Mouse (Mus musculus) testis, adult 2 months (tissue): ENCODE results near the gene Cyp4f39. TPM values are rescaled to one million over a fixed set of nuclear protein-coding genes. Genes with fewer than 3 reads are reported as not detected.

Source experiments
- H3K27ac ChIP-seq: fragments of 200-500 bp; 2 replicates; pipeline ENCODE4 v1.5.1; 2012; ENCODE audit warnings: low read depth, low read length; ENCODE audit not compliant: control insufficient read depth, insufficient read depth
- H3K27me3 ChIP-seq: fragments of 200-500 bp; 2 replicates; pipeline ENCODE4 v1.6.1; 2012; ENCODE audit warnings: mild to moderate bottlenecking, low read length, moderate library complexity; ENCODE audit not compliant: control insufficient read depth, insufficient read depth
- H3K36me3 ChIP-seq: fragments of 200-500 bp; 2 replicates; pipeline ENCODE4 v1.6.1; 2012; ENCODE audit warnings: mild to moderate bottlenecking, low read length; ENCODE audit not compliant: control insufficient read depth, insufficient read depth
- H3K4me1 ChIP-seq: fragments of 200-500 bp; 2 replicates; pipeline ENCODE4 v1.6.1; 2012; ENCODE audit warnings: low read length; ENCODE audit not compliant: control insufficient read depth, insufficient read depth
- H3K4me3 ChIP-seq: fragments of 200-500 bp; 2 replicates; pipeline ENCODE4 v1.5.1; 2012; ENCODE audit warnings: low read depth, mild to moderate bottlenecking, low read length, moderate library complexity, mixed read lengths; ENCODE audit not compliant: control insufficient read depth
- CTCF ChIP-seq: fragments of 200-500 bp; IDR thresholded peaks from 2 replicates; pipeline ENCODE4 v1.5.1; 2012; ENCODE audit warnings: low read depth, mild to moderate bottlenecking, inconsistent platforms, low read length, moderate library complexity; ENCODE audit not compliant: control insufficient read depth, insufficient read depth, insufficient replicate concordance
- POLR2A ChIP-seq: fragments of 200-500 bp; IDR thresholded peaks from 2 replicates; pipeline ENCODE4 v1.6.1; 2012; ENCODE audit warnings: low read depth, mild to moderate bottlenecking, inconsistent platforms, low read length, moderate library complexity; ENCODE audit not compliant: control insufficient read depth
- polyA plus RNA-seq: library from polyadenylated mRNA; depleted of rRNA; stranded (reverse); fragments of >200 nt; gene quantifications from 2 replicates; pipeline ENCODE4 v1.2.3, GENCODE M21; 2012

Cyp4f39 gene
- polyA plus RNA-seq, 1 experiment, result 67.7 TPM

GRCm38 (mm10) chr17:32424034-32424433 lies 28.5 kb upstream of the Cyp4f39 start, which contains the start of gene Pglyrp2:
Pglyrp2 (minus strand) TSS chr17:32424167.
- Histone ChIP-seq H3K27ac (no peak within 1 kb of the TSS), H3K36me3 (no peaks in the 10 kb centered on the region), H3K4me3 (no peak within 1 kb of the TSS), H3K27me3 (no peaks in the 10 kb centered on the region), H3K4me1 (no peaks in the 10 kb centered on the region)
- no peak for TF ChIP-seq POLR2A
- TF ChIP-seq CTCF, result no peak

- TF ChIP-seq POLR2A (no peak), CTCF (no peak)
- no peak overlapping the region for H3K4me3 ChIP-seq
- no peak overlapping the region for H3K27ac ChIP-seq
- no peaks in the 10 kb centered on the region for H3K36me3 ChIP-seq
- no peaks in the 10 kb centered on the region for H3K27me3 ChIP-seq
- H3K4me1 ChIP-seq, result no peaks in the 10 kb centered on the region
Measured at GRCm38 (mm10) chr17:32426610-32427009, 25.9 kb upstream of the Cyp4f39 start.

- TF ChIP-seq CTCF, result no peak
- no peak for TF ChIP-seq POLR2A
- H3K27ac ChIP-seq, result no peak overlapping the region
- no peaks in the 10 kb centered on the region for H3K4me1 ChIP-seq
- no peak overlapping the region for H3K4me3 ChIP-seq
- H3K27me3 ChIP-seq, result no peaks in the 10 kb centered on the region
- H3K36me3 ChIP-seq, result no peaks in the 10 kb centered on the region
Measured at GRCm38 (mm10) chr17:32431972-32432371, 20.6 kb upstream of the Cyp4f39 start.

- Histone ChIP-seq H3K27ac (no peak overlapping the region), H3K27me3 (no peaks in the 10 kb centered on the region), H3K4me3 (no peak overlapping the region), H3K36me3 (no peaks in the 10 kb centered on the region), H3K4me1 (no peaks in the 10 kb centered on the region)
- TF ChIP-seq POLR2A (no peak), CTCF (no peak)
Measured at GRCm38 (mm10) chr17:32434324-32434723, 18.2 kb upstream of the Cyp4f39 start.

- no peaks in the 10 kb centered on the region for H3K36me3 ChIP-seq
- no peaks in the 10 kb centered on the region for H3K4me1 ChIP-seq
- no peak overlapping the region for H3K27ac ChIP-seq
- no peak overlapping the region for H3K4me3 ChIP-seq
- no peaks in the 10 kb centered on the region for H3K27me3 ChIP-seq
- no peak for TF ChIP-seq CTCF
- TF ChIP-seq POLR2A, result no peak
Measured at GRCm38 (mm10) chr17:32435151-32435550, 17.4 kb upstream of the Cyp4f39 start.

GRCm38 (mm10) chr17:32437106-32437505 lies 15.4 kb upstream of the Cyp4f39 start:
- H3K27me3 ChIP-seq, result no peaks in the 10 kb centered on the region
- H3K27ac ChIP-seq, result no peak overlapping the region
- TF ChIP-seq POLR2A, result no peak
- no peak for TF ChIP-seq CTCF
- no peak overlapping the region for H3K4me3 ChIP-seq
- no peaks in the 10 kb centered on the region for H3K36me3 ChIP-seq
- no peaks in the 10 kb centered on the region for H3K4me1 ChIP-seq

GRCm38 (mm10) chr17:32443245-32443644 lies 9.3 kb upstream of the Cyp4f39 start:
- H3K4me1 ChIP-seq, result no peaks in the 10 kb centered on the region
- H3K4me3 ChIP-seq, result no peak overlapping the region
- H3K27me3 ChIP-seq, result no peaks in the 10 kb centered on the region
- no peaks in the 10 kb centered on the region for H3K36me3 ChIP-seq
- TF ChIP-seq POLR2A (no peak), CTCF (no peak)
- no peak overlapping the region for H3K27ac ChIP-seq

- TF ChIP-seq POLR2A (no peak), CTCF (no peak)
- Histone ChIP-seq H3K36me3 (no peaks in the 10 kb centered on the region), H3K4me3 (no peak overlapping the region), H3K27me3 (no peaks in the 10 kb centered on the region), H3K27ac (no peak overlapping the region), H3K4me1 (no peaks in the 10 kb centered on the region)
Measured at GRCm38 (mm10) chr17:32445016-32445415, 7.5 kb upstream of the Cyp4f39 start.
